Mouse (Mus musculus) heart, adult 2 months (tissue): ENCODE results near the gene Irf8.

Experiments used
- CTCF ChIP-seq: fragments of 200-600 bp; IDR thresholded peaks from 2 replicates; pipeline ENCODE4 v1.8.1; 2022; ENCODE audit warnings: antibody characterized with exemption, mild to moderate bottlenecking, moderate library complexity
- POLR2A ChIP-seq: fragments of 200-500 bp; IDR thresholded peaks from 2 replicates; pipeline ENCODE4 v1.6.1; 2011; ENCODE audit warnings: mild to moderate bottlenecking, low read depth, low read length, control low read depth; ENCODE audit not compliant: insufficient read depth

DNA sequence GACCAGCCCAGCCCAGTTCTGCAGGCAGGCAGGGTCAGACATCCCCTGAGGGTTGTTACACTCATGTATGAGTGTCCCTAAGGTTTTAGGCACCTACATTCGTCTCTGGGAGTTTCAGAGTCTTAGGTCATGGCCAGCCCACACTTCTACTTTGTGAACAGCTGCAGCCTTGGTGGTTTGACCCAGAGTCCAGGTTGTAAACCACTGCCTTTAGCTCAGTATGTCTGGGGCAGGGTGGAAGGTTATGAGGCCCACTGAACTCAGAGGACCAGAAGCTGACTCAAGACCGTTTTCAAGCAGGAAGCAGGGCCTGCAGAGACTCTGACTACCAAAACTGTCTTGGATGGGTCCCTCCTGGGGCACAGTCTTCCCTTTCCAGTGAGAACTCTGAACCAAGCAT lies 4.4 kb downstream of the Irf8 start:
- TF ChIP-seq CTCF = no peak
- no peak for TF ChIP-seq POLR2A
